ENCODE assay signal across 7 mouse cellular contexts in genomic region chr12:24097108-24097520, GRCm38 (mm10). TPM values are rescaled to one million over a fixed set of nuclear protein-coding genes. Genes with fewer than 3 reads are reported as not detected.
DNase-seq lines count a peak whose midpoint lies in the region; ATAC-seq lines count a peak whose summit lies in the region.
"Not testable (repeated sequence)": the region's sequence is repeated elsewhere in the genome, so short reads cannot be mapped to it uniquely, and the experiment has no call there.

9030624G23Rik (minus strand) TSS chr12:24097246.

- peak within 1 kb of the TSS; percentile 55 for H3K4me2 ChIP-seq in limb, embryonic 13.5 days (replicated peaks)
- peak within 1 kb of the TSS; percentile 44 for H3K4me2 ChIP-seq in midbrain, embryonic 13.5 days (replicated peaks)

- peak within 1 kb of the TSS; percentile 71 for H3K9ac ChIP-seq in limb, embryonic 13.5 days
- H3K9ac ChIP-seq in midbrain, embryonic 13.5 days (replicated peaks): peak within 1 kb of the TSS; percentile 41; the same call in 1 of the 2 replicates

- ATAC-seq in limb, embryonic 13.5 days (ENCODE audit: low FRiP score, low read depth); midbrain, embryonic 13.5 days: not testable (repeated sequence)

- H3K27ac ChIP-seq in limb, embryonic 13.5 days: peak within 1 kb of the TSS; percentile 69; the same call in 1 of the 2 replicates
- not testable (repeated sequence) for H3K27ac ChIP-seq in midbrain, embryonic 13.5 days

- WGBS in limb, embryonic 13.5 days: 2% methylated on average over 20 of the region's 39 CpGs
- WGBS in midbrain, embryonic 13.5 days: 2% methylated on average over 37 of the region's 39 CpGs

- not testable (repeated sequence) for H3K27me3 ChIP-seq in limb, embryonic 13.5 days; midbrain, embryonic 13.5 days

- not testable (repeated sequence) for H3K4me1 ChIP-seq in limb, embryonic 13.5 days; midbrain, embryonic 13.5 days (replicated peaks)

- peak; percentile 1 to 2 for DNase-seq in cerebellum, postnatal 25 days
- peak; percentile 28 for DNase-seq in gastrocnemius, adult 18-20 months (ENCODE audit: low spot score)
- DNase-seq in heart, postnatal 4 days: peak; percentile 74
- peak; percentile 9 to 12 for DNase-seq in kidney, postnatal 36 days
- DNase-seq in skeletal muscle tissue, adult 2 months (ENCODE audit: low read depth, low spot score): peak; percentile 0

- not testable (repeated sequence) for H3K36me3 ChIP-seq in limb, embryonic 13.5 days; midbrain, embryonic 13.5 days

- H3K9me3 ChIP-seq in limb, embryonic 13.5 days; midbrain, embryonic 13.5 days: not testable (repeated sequence)

- H3K4me3 ChIP-seq in limb, embryonic 13.5 days: peak within 1 kb of the TSS; percentile 53
- H3K4me3 ChIP-seq in midbrain, embryonic 13.5 days (replicated peaks): peak within 1 kb of the TSS; percentile 42

RNA-seq across cellular contexts. Expression of gene 9030624G23Rik, which starts in this region (rescaled TPM):
- total RNA-seq in gastrocnemius, adult 18-20 months (2021): under 1 TPM; 0.09 to 0.21 TPM
- 1 to 10 TPM; 2.5 to 2.9 TPM for total RNA-seq in heart, postnatal 4 days (2021)
- 4.2 and 4.4 TPM in 2 replicates for polyA plus RNA-seq in limb, embryonic 13.5 days (2015; fragmentation: Nextera tagmentation; extraction: Ambion mirVana)
- 1.0 and 1.2 TPM in 2 replicates for polyA plus RNA-seq in midbrain, embryonic 13.5 days (2015; fragmentation: Nextera tagmentation; extraction: Ambion mirVana)

Comparison
In these comparisons a context has a peak if more than half of its experiments do, and no peak if none do; other contexts are left out.
1. Peak in DNase-seq in gastrocnemius, adult 18-20 months; RNA of the gene not detected or under 1 TPM.
2. DNase-seq: peak in every context shown above with its lines; median percentile 74 in heart, postnatal 4 days; 28 in gastrocnemius, adult 18-20 months; 10 in kidney, postnatal 36 days; 2 in cerebellum, postnatal 25 days; 0 in skeletal muscle tissue, adult 2 months.